ENCODE assay signal across 8 mouse cellular contexts in genomic region chr11:98544890-98545677, GRCm38 (mm10). TPM values are rescaled to one million over a fixed set of nuclear protein-coding genes. Genes with fewer than 3 reads are reported as not detected.
A peak's percentile ranks its signal among the peaks of the same experiment; 100 is the strongest.
DNase-seq lines count a peak whose midpoint lies in the region; ATAC-seq and TF ChIP-seq lines count a peak whose summit lies in the region.

No protein-coding gene starts in this region.

- H3K4me3 ChIP-seq in embryonic fibroblast, embryonic 13.5 days (ENCODE audit: insufficient read depth, low read length): peak overlapping the region; percentile 22; the same call in 1 of the 2 replicates
- H3K4me3 ChIP-seq in limb, embryonic 11.5 days (ENCODE audit: low read depth, low read length): peak overlapping the region; percentile 28
- peak overlapping the region; percentile 47 for H3K4me3 ChIP-seq in stomach, embryonic 16.5 days (replicated peaks; ENCODE audit: low read length)

- 2% methylated on average over 16 of the region's 16 CpGs for WGBS in limb, embryonic 11.5 days
- WGBS in stomach, embryonic 16.5 days: 3% methylated on average over 16 of the region's 16 CpGs

- TF ChIP-seq POLR2A in embryonic fibroblast, embryonic 13.5 days (IDR thresholded peaks at IDR 0.05; ENCODE audit: low read depth, low read length): no peak

- H3K27me3 ChIP-seq in limb, embryonic 11.5 days (ENCODE audit: control insufficient read depth, insufficient read depth, low read length): peaks cover 29% of the 10 kb centered on the region
- H3K27me3 ChIP-seq in stomach, embryonic 16.5 days (ENCODE audit: control insufficient read depth, insufficient read depth, low read length): peaks cover 56% of the 10 kb centered on the region

- peak overlapping the region; percentile 72 for H3K4me2 ChIP-seq in limb, embryonic 11.5 days (ENCODE audit: low read depth, severe bottlenecking)
- peak overlapping the region; percentile 86 for H3K4me2 ChIP-seq in stomach, embryonic 16.5 days (ENCODE audit: low read depth, low read length)

- TF ChIP-seq CTCF in embryonic fibroblast, embryonic 13.5 days (IDR thresholded peaks at IDR 0.05; ENCODE audit: borderline replicate concordance, insufficient read depth, low read length): no peak

- no peak overlapping the region for H3K27ac ChIP-seq in embryonic fibroblast, embryonic 13.5 days (ENCODE audit: insufficient read depth, low read length)
- no peak overlapping the region for H3K27ac ChIP-seq in limb, embryonic 11.5 days (replicated peaks; ENCODE audit: low read depth, low read length)
- no peak overlapping the region for H3K27ac ChIP-seq in stomach, embryonic 16.5 days (ENCODE audit: low read length)

- no peak for ATAC-seq in limb, embryonic 11.5 days (ENCODE audit: insufficient number of reproducible peaks, low FRiP score, low TSS enrichment, low read depth)
- ATAC-seq in stomach, embryonic 16.5 days (ENCODE audit: insufficient read depth, low FRiP score): no peak

- H3K9ac ChIP-seq in limb, embryonic 11.5 days (ENCODE audit: low read length): peak overlapping the region; percentile 39; the same call in 1 of the 2 replicates
- peak overlapping the region; percentile 64 for H3K9ac ChIP-seq in stomach, embryonic 16.5 days (ENCODE audit: low read length)

- no peaks in the 10 kb centered on the region for H3K9me3 ChIP-seq in limb, embryonic 11.5 days (ENCODE audit: control insufficient read depth, low read length)
- peaks cover 2% of the 10 kb centered on the region; the same call in 1 of the 2 replicates for H3K9me3 ChIP-seq in stomach, embryonic 16.5 days (replicated peaks; ENCODE audit: control insufficient read depth, low read length)

- no peaks in the 10 kb centered on the region for H3K36me3 ChIP-seq in limb, embryonic 11.5 days (ENCODE audit: control insufficient read depth, insufficient read depth, low read length)
- H3K36me3 ChIP-seq in stomach, embryonic 16.5 days (ENCODE audit: control insufficient read depth, insufficient read depth, low read length): no peaks in the 10 kb centered on the region

- no peaks in the 10 kb centered on the region for H3K4me1 ChIP-seq in embryonic fibroblast, embryonic 13.5 days (ENCODE audit: control insufficient read depth, insufficient read depth, low read length)
- H3K4me1 ChIP-seq in limb, embryonic 11.5 days (ENCODE audit: control insufficient read depth, insufficient read depth, low read length): peaks cover 5% of the 10 kb centered on the region; the same call in 1 of the 2 replicates
- peaks cover 7% of the 10 kb centered on the region for H3K4me1 ChIP-seq in stomach, embryonic 16.5 days (ENCODE audit: control insufficient read depth, insufficient read depth, low read length)

- peak; percentile 27 for DNase-seq in retina, embryonic 14.5 days (ENCODE audit: low spot score)
- no peak for DNase-seq in retina, postnatal 1 day
- peak; percentile 67 for DNase-seq in limb, embryonic 11.5 days (ENCODE audit: low spot score)
- DNase-seq in cerebellum, adult 9-11 months: no peak
- DNase-seq in gastrocnemius, adult 18-20 months (ENCODE audit: low spot score): no peak
- no peak for DNase-seq in natural killer cell, adult 2 months (ENCODE audit: low spot score in 2 of 2)

RNA-seq across cellular contexts. Expression of gene Ikzf3, which starts 0.7 kb away (rescaled TPM):
- polyA plus RNA-seq in embryonic fibroblast, embryonic 13.5 days (2011; ENCODE audit: insufficient read length, low read depth, missing spikeins): not detected in 2 replicates
- polyA plus RNA-seq in limb, embryonic 11.5 days (2014; fragmentation: Nextera tagmentation; extraction: Ambion mirVana): 0.07 TPM in 1 of 2 replicates, not detected in the other
- polyA plus RNA-seq in stomach, embryonic 16.5 days (2015; fragmentation: Nextera tagmentation; extraction: Ambion mirVana): 0.31 and 0.54 TPM in 2 replicates
- under 1 TPM in 1 of 2 experiments, not detected in 1; 0.14 TPM for total RNA-seq in gastrocnemius, adult 18-20 months (2021)

RNA-seq across cellular contexts. Expression of gene Zpbp2, which starts 5.8 kb away (rescaled TPM):
- polyA plus RNA-seq in embryonic fibroblast, embryonic 13.5 days (2011; ENCODE audit: insufficient read length, low read depth, missing spikeins): not detected in 2 replicates
- 0.45 and 1.2 TPM in 2 replicates for polyA plus RNA-seq in limb, embryonic 11.5 days (2014; fragmentation: Nextera tagmentation; extraction: Ambion mirVana)
- 0.18 and 0.19 TPM in 2 replicates for polyA plus RNA-seq in stomach, embryonic 16.5 days (2015; fragmentation: Nextera tagmentation; extraction: Ambion mirVana)
- not detected for total RNA-seq in gastrocnemius, adult 18-20 months (2021)

RNA-seq across cellular contexts. Expression of gene Ormdl3, which starts 42.1 kb away (rescaled TPM):
- polyA plus RNA-seq in embryonic fibroblast, embryonic 13.5 days (2011; ENCODE audit: insufficient read length, low read depth, missing spikeins): 47.7 and 51.9 TPM in 2 replicates
- polyA plus RNA-seq in limb, embryonic 11.5 days (2014; fragmentation: Nextera tagmentation; extraction: Ambion mirVana): 9.6 and 10.1 TPM in 2 replicates
- polyA plus RNA-seq in stomach, embryonic 16.5 days (2015; fragmentation: Nextera tagmentation; extraction: Ambion mirVana): 56.8 and 61.0 TPM in 2 replicates
- total RNA-seq in gastrocnemius, adult 18-20 months (2021): 10 to 100 TPM; 25.1 to 26.3 TPM

RNA-seq across cellular contexts. Expression of gene Lrrc3c, which starts 53.0 kb away (rescaled TPM):
- not detected in 2 replicates for polyA plus RNA-seq in embryonic fibroblast, embryonic 13.5 days (2011; ENCODE audit: insufficient read length, low read depth, missing spikeins)
- not detected in 2 replicates for polyA plus RNA-seq in limb, embryonic 11.5 days (2014; fragmentation: Nextera tagmentation; extraction: Ambion mirVana)
- polyA plus RNA-seq in stomach, embryonic 16.5 days (2015; fragmentation: Nextera tagmentation; extraction: Ambion mirVana): not detected in 2 replicates
- not detected for total RNA-seq in gastrocnemius, adult 18-20 months (2021)

Comparison
In these comparisons a context has a peak if more than half of its experiments do, and no peak if none do; other contexts are left out.
1. DNase-seq: peak in retina, embryonic 14.5 days (single experiment) and limb, embryonic 11.5 days (single experiment); none in retina, postnatal 1 day (single experiment), cerebellum, adult 9-11 months (single experiment), gastrocnemius, adult 18-20 months (single experiment) and natural killer cell, adult 2 months (0 of 2).
2. Peak in every context shown above with its lines, with median percentiles within 50 percentile points of each other: H3K4me3 ChIP-seq.